ENCODE assay signal across 8 mouse cellular contexts in genomic region chr9:96712758-96713471, GRCm38 (mm10). TPM values are rescaled to one million over a fixed set of nuclear protein-coding genes. Genes with fewer than 3 reads are reported as not detected.
DNase-seq lines count a peak whose midpoint lies in the region; ATAC-seq lines count a peak whose summit lies in the region.

No protein-coding gene starts in this region.

- H3K27me3 ChIP-seq in kidney, embryonic 16.5 days (ENCODE audit: insufficient read depth, low read length) = no peaks in the 10 kb centered on the region

- no peak overlapping the region for H3K27ac ChIP-seq in kidney, embryonic 16.5 days (ENCODE audit: low read length)

- ATAC-seq in kidney, embryonic 16.5 days (ENCODE audit: low FRiP score, low TSS enrichment) = peak; percentile 47; the same call in 1 of the 2 replicates
- ATAC-seq in granulocyte monocyte progenitor cell, adult 5-6 weeks (replicated peaks; ENCODE audit: poor library complexity, severe bottlenecking) = peak; percentile 64

- DNase-seq in kidney, adult 18-20 months = no peak
- DNase-seq in R1 (ENCODE audit: low read depth, low spot score) = peak; percentile 68
- peak; percentile 44 to 67 for DNase-seq in kidney, postnatal 4 days
- DNase-seq in naive thymus-derived CD4-positive, alpha-beta T cell, adult 2 months (ENCODE audit: low read depth) = peak; percentile 77
- DNase-seq in layer of hippocampus, postnatal 25 days (ENCODE audit: extremely low spot score in 1 of 2, low spot score in 1 of 2) = no peak
- no peak for DNase-seq in cerebellum, adult 11-12 months

- peaks cover 7% of the 10 kb centered on the region; the same call in 1 of the 2 replicates for H3K36me3 ChIP-seq in kidney, embryonic 16.5 days (ENCODE audit: insufficient read depth, low read length)

- 84% methylated on average over 14 of the region's 14 CpGs for WGBS in kidney, embryonic 16.5 days

- H3K4me2 ChIP-seq in kidney, embryonic 16.5 days (replicated peaks; ENCODE audit: low read depth, low read length) = no peak overlapping the region

- no peak overlapping the region for H3K9ac ChIP-seq in kidney, embryonic 16.5 days (replicated peaks; ENCODE audit: low read length)

- H3K4me3 ChIP-seq in kidney, embryonic 16.5 days (ENCODE audit: low read length) = no peak overlapping the region

- H3K4me1 ChIP-seq in kidney, embryonic 16.5 days (ENCODE audit: insufficient read depth, low read length) = peaks cover 25% of the 10 kb centered on the region

- H3K9me3 ChIP-seq in kidney, embryonic 16.5 days (ENCODE audit: low read length) = no peaks in the 10 kb centered on the region

RNA-seq across cellular contexts. Expression of gene Zbtb38, which starts 39.7 kb away (rescaled TPM):
- polyA plus RNA-seq in kidney, embryonic 16.5 days (2015; fragmentation: Nextera tagmentation; extraction: Ambion mirVana) = 22.1 and 24.8 TPM in 2 replicates
- 15.9 and 19.1 TPM in 2 replicates for total RNA-seq in granulocyte monocyte progenitor cell, adult 5-6 weeks (2014; fragmentation: Nextera tagmentation)
- total RNA-seq in granulocyte monocyte progenitor cell, adult 5-6 weeks (2017) = 28.0 and 29.0 TPM in 2 replicates
- 10 to 100 TPM; 53.0 to 54.6 TPM for total RNA-seq in layer of hippocampus, postnatal 25 days (2021)

Comparison
In these comparisons a context has a peak if more than half of its experiments do, and no peak if none do; other contexts are left out.
1. DNase-seq: peak in R1 (single experiment), kidney, postnatal 4 days (2 of 2) and naive thymus-derived CD4-positive, alpha-beta T cell, adult 2 months (single experiment); none in kidney, adult 18-20 months (single experiment), layer of hippocampus, postnatal 25 days (0 of 2) and cerebellum, adult 11-12 months (single experiment).